Mouse (Mus musculus): Measurements from ENCODE around the gene Abhd4. TPM values are rescaled to one million over a fixed set of nuclear protein-coding genes. Genes with fewer than 3 reads are reported as not detected.

Gene Abhd4
- polyA plus RNA-seq, 1 experiment = 65.9 TPM

DNA sequence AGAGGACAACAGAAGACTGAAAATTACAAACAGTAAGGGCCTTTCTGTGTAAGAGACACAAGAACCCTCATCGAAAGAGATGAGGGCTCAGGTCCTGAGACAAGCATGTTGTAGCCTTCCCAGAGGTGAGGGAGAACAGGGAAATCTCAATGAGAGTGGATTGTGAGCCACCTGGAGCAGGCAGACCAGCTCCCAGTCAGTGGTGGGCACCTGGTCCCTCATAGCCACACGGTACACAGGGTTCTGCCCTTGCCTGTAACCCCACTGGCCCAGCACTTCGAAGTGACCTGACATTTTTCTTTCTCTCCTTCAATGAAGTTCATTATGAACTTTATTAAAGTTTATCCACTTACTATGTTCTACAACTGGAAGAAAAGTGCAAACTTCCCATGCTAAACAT, 18.7 kb downstream of the Abhd4 start:
- H3ac ChIP-seq (ENCODE audit: control insufficient read depth, insufficient read length) = no peak overlapping the region
- no peaks in the 10 kb centered on the region for H3K79me2 ChIP-seq (ENCODE audit: control insufficient read depth, insufficient read depth)
- H3K27me3 ChIP-seq (ENCODE audit: control insufficient read depth, insufficient read depth, insufficient read length) = peaks cover 5% of the 10 kb centered on the region
- no peak overlapping the region for H3K4me3 ChIP-seq
- H3K36me3 ChIP-seq (ENCODE audit: control insufficient read depth, insufficient read depth) = no peaks in the 10 kb centered on the region
- TF ChIP-seq CEBPB (IDR thresholded peaks at IDR 0.05; ENCODE audit: insufficient read depth, poor library complexity, severe bottlenecking) = no peak
- no peak for TF ChIP-seq REST (IDR thresholded peaks at IDR 0.05; ENCODE audit: insufficient read depth, insufficient read length)
- no peak for TF ChIP-seq TCF3 (IDR thresholded peaks at IDR 0.05; ENCODE audit: insufficient read length, low read depth)
- TF ChIP-seq MYOG (IDR thresholded peaks at IDR 0.05; ENCODE audit: control insufficient read depth in 1 of 3, insufficient read depth in 1 of 3, insufficient read length in 2 of 3, low read depth in 2 of 3) = no peak
- TF ChIP-seq MYOD1 (IDR thresholded peaks at IDR 0.05; ENCODE audit: control insufficient read depth in 1 of 3, insufficient read length in 2 of 3, low read depth in 2 of 3) = no peak
- TF ChIP-seq POLR2A (IDR thresholded peaks at IDR 0.05; ENCODE audit: insufficient read length, low read depth) = no peak
- TF ChIP-seq MAX (IDR thresholded peaks at IDR 0.05; ENCODE audit: low read depth) = no peak
- no peak for TF ChIP-seq SRF (IDR thresholded peaks at IDR 0.05; ENCODE audit: control insufficient read depth, insufficient read length, low read depth)
- TF ChIP-seq POLR2AphosphoS2 (IDR thresholded peaks at IDR 0.05; ENCODE audit: insufficient read length, low read depth) = no peak
- no peak for TF ChIP-seq E2F4 (IDR thresholded peaks at IDR 0.05; ENCODE audit: insufficient read depth)
- TF ChIP-seq USF1 (IDR thresholded peaks at IDR 0.05; ENCODE audit: low read depth) = no peak
- no peak for TF ChIP-seq TCF12 (IDR thresholded peaks at IDR 0.05; ENCODE audit: insufficient read depth, poor library complexity, severe bottlenecking)
- no peak overlapping the region for H3K4me2 ChIP-seq (ENCODE audit: low read depth)

GRCm38 (mm10) chr14:54276446-54276845, 22.5 kb downstream of the Abhd4 start:
- no peaks in the 10 kb centered on the region for H3K79me2 ChIP-seq (ENCODE audit: control insufficient read depth, insufficient read depth)
- no peak overlapping the region for H3ac ChIP-seq (ENCODE audit: control insufficient read depth, insufficient read length)
- no peaks in the 10 kb centered on the region for H3K36me3 ChIP-seq (ENCODE audit: control insufficient read depth, insufficient read depth)
- no peak overlapping the region for H3K4me3 ChIP-seq
- peaks cover 5% of the 10 kb centered on the region for H3K27me3 ChIP-seq (ENCODE audit: control insufficient read depth, insufficient read depth, insufficient read length)
- H3K4me2 ChIP-seq (ENCODE audit: low read depth) = no peak overlapping the region
- TF ChIP-seq POLR2AphosphoS2 (IDR thresholded peaks at IDR 0.05; ENCODE audit: insufficient read length, low read depth) (no peak), REST (IDR thresholded peaks at IDR 0.05; ENCODE audit: insufficient read depth, insufficient read length) (no peak), MAX (IDR thresholded peaks at IDR 0.05; ENCODE audit: low read depth) (no peak), MYOD1 (IDR thresholded peaks at IDR 0.05; ENCODE audit: control insufficient read depth in 1 of 3, insufficient read length in 2 of 3, low read depth in 2 of 3) (no peak), TCF3 (IDR thresholded peaks at IDR 0.05; ENCODE audit: insufficient read length, low read depth) (no peak)

DNA sequence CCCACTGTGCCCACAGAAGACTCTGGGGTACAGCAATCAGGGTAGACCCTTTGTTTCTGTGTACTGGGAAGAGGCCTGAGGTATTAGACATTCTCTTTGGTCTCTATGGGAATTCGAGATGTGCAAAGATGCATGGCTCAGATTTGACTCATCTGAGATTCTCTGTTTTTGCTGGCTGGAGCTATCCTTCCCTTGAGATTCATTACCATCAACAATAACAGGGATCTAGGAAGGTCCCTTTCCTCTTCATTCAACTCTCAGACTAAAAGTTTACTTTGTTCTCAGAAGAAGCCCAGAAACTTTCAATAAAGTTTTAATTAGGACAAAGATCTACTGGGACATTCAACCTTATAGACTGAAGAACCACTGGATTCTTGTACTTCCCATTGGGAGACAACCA, 30.9 kb downstream of the Abhd4 start, which contains the start of gene Olfr49:
Olfr49 (minus strand) TSS at position 101 of the 400 bp plus-strand sequence.
- TF ChIP-seq MYOG (IDR thresholded peaks at IDR 0.05; ENCODE audit: control insufficient read depth in 1 of 3, insufficient read depth in 1 of 3, insufficient read length in 2 of 3, low read depth in 2 of 3) (no peak), SRF (IDR thresholded peaks at IDR 0.05; ENCODE audit: control insufficient read depth, insufficient read length, low read depth) (no peak), POLR2A (IDR thresholded peaks at IDR 0.05; ENCODE audit: insufficient read length, low read depth) (no peak), USF1 (IDR thresholded peaks at IDR 0.05; ENCODE audit: low read depth) (no peak), REST (IDR thresholded peaks at IDR 0.05; ENCODE audit: insufficient read depth, insufficient read length) (no peak), CEBPB (IDR thresholded peaks at IDR 0.05; ENCODE audit: insufficient read depth, poor library complexity, severe bottlenecking) (no peak), E2F4 (IDR thresholded peaks at IDR 0.05; ENCODE audit: insufficient read depth) (no peak), TCF12 (IDR thresholded peaks at IDR 0.05; ENCODE audit: insufficient read depth, poor library complexity, severe bottlenecking) (no peak), MYOD1 (IDR thresholded peaks at IDR 0.05; ENCODE audit: control insufficient read depth in 1 of 3, insufficient read length in 2 of 3, low read depth in 2 of 3) (no peak), TCF3 (IDR thresholded peaks at IDR 0.05; ENCODE audit: insufficient read length, low read depth) (no peak), POLR2AphosphoS2 (IDR thresholded peaks at IDR 0.05; ENCODE audit: insufficient read length, low read depth) (no peak), MAX (IDR thresholded peaks at IDR 0.05; ENCODE audit: low read depth) (no peak)
- H3K27me3 ChIP-seq (ENCODE audit: control insufficient read depth, insufficient read depth, insufficient read length) = no peaks in the 10 kb centered on the region
- H3K4me2 ChIP-seq (ENCODE audit: low read depth) = no peak within 1 kb of the TSS
- no peaks in the 10 kb centered on the region for H3K79me2 ChIP-seq (ENCODE audit: control insufficient read depth, insufficient read depth)
- no peaks in the 10 kb centered on the region for H3K36me3 ChIP-seq (ENCODE audit: control insufficient read depth, insufficient read depth)
- no peak within 1 kb of the TSS for H3K4me3 ChIP-seq
- H3ac ChIP-seq (ENCODE audit: control insufficient read depth, insufficient read length) = no peak within 1 kb of the TSS

DNA sequence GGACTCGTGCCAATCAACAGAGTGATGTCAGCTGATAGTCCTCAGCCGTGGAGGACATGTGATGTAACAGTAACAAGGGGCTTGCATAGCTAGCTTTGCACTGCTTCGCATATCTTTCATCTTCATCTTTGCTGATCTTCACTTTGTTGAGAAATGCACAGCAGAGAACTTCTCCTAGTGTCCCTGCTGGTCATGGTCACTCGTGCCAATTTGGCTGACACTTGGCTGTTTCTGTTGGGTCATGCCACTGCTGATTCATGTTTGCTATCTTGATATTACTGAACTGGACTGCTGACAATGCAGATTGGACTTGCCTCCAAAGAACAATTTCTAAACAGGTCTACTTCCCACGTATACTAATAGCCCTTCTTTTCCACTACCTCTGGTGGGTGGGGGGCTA, 46.1 kb downstream of the Abhd4 start:
- no peak overlapping the region for H3ac ChIP-seq (ENCODE audit: control insufficient read depth, insufficient read length)
- no peak overlapping the region for H3K4me2 ChIP-seq (ENCODE audit: low read depth)
- H3K27me3 ChIP-seq (ENCODE audit: control insufficient read depth, insufficient read depth, insufficient read length) = no peaks in the 10 kb centered on the region
- H3K4me3 ChIP-seq = no peak overlapping the region
- no peaks in the 10 kb centered on the region for H3K36me3 ChIP-seq (ENCODE audit: control insufficient read depth, insufficient read depth)
- no peaks in the 10 kb centered on the region for H3K79me2 ChIP-seq (ENCODE audit: control insufficient read depth, insufficient read depth)
- no peak for TF ChIP-seq POLR2AphosphoS2 (IDR thresholded peaks at IDR 0.05; ENCODE audit: insufficient read length, low read depth)

GRCm38 (mm10) chr14:54300676-54301075, 46.7 kb downstream of the Abhd4 start:
- Histone ChIP-seq H3K36me3 (ENCODE audit: control insufficient read depth, insufficient read depth) (no peaks in the 10 kb centered on the region), H3ac (ENCODE audit: control insufficient read depth, insufficient read length) (no peak overlapping the region), H3K27me3 (ENCODE audit: control insufficient read depth, insufficient read depth, insufficient read length) (no peaks in the 10 kb centered on the region), H3K4me2 (ENCODE audit: low read depth) (no peak overlapping the region), H3K79me2 (ENCODE audit: control insufficient read depth, insufficient read depth) (no peaks in the 10 kb centered on the region), H3K4me3 (no peak overlapping the region)
- TF ChIP-seq E2F4 (IDR thresholded peaks at IDR 0.05; ENCODE audit: insufficient read depth) = no peak
- TF ChIP-seq CEBPB (IDR thresholded peaks at IDR 0.05; ENCODE audit: insufficient read depth, poor library complexity, severe bottlenecking) = no peak
- no peak for TF ChIP-seq POLR2AphosphoS2 (IDR thresholded peaks at IDR 0.05; ENCODE audit: insufficient read length, low read depth)
- no peak for TF ChIP-seq REST (IDR thresholded peaks at IDR 0.05; ENCODE audit: insufficient read depth, insufficient read length)
- no peak for TF ChIP-seq POLR2A (IDR thresholded peaks at IDR 0.05; ENCODE audit: insufficient read length, low read depth)
- TF ChIP-seq USF1 (IDR thresholded peaks at IDR 0.05; ENCODE audit: low read depth) = no peak
- no peak for TF ChIP-seq TCF3 (IDR thresholded peaks at IDR 0.05; ENCODE audit: insufficient read length, low read depth)
- TF ChIP-seq MAX (IDR thresholded peaks at IDR 0.05; ENCODE audit: low read depth) = no peak
- no peak for TF ChIP-seq MYOG (IDR thresholded peaks at IDR 0.05; ENCODE audit: control insufficient read depth in 1 of 3, insufficient read depth in 1 of 3, insufficient read length in 2 of 3, low read depth in 2 of 3)
- TF ChIP-seq MYOD1 (IDR thresholded peaks at IDR 0.05; ENCODE audit: control insufficient read depth in 1 of 3, insufficient read length in 2 of 3, low read depth in 2 of 3) = no peak

All from myocyte (in vitro differentiated cells).